Mouse (Mus musculus) liver, embryonic 16.5 days (tissue): ENCODE measurements around the gene Cry2. TPM values are rescaled to one million over a fixed set of nuclear protein-coding genes. Genes with fewer than 3 reads are reported as not detected.
A peak's percentile ranks its signal among the peaks of the same experiment; 100 is the strongest.

Experiments
- ATAC-seq: fragments of 200-750 bp; cut with Nextera tagmentation; 2 replicates; pipeline ENCODE4 v1.8.0; 2017; ENCODE audit warnings: low read depth, mild to moderate bottlenecking, moderate number of reproducible peaks, moderate library complexity
- H3K27ac ChIP-seq: fragments of 300-500 bp; sonication (generic); 2 replicates; pipeline ENCODE4 v1.5.1; 2014; ENCODE audit warnings: mild to moderate bottlenecking, low read length
- H3K27me3 ChIP-seq: fragments of 300-500 bp; sonication (generic); 2 replicates; pipeline ENCODE4 v1.6.1; 2014; ENCODE audit warnings: low read depth, low read length, mixed read lengths; ENCODE audit not compliant: control insufficient read depth, insufficient read depth
- H3K36me3 ChIP-seq: fragments of 300-500 bp; sonication (generic); 2 replicates; pipeline ENCODE4 v1.6.1; 2014; ENCODE audit warnings: mild to moderate bottlenecking; ENCODE audit not compliant: control insufficient read depth, insufficient read depth
- H3K4me1 ChIP-seq: fragments of 300-500 bp; sonication (generic); 2 replicates; pipeline ENCODE4 v1.6.1; 2014; ENCODE audit warnings: low read depth, low read length, mixed read lengths; ENCODE audit not compliant: control insufficient read depth
- H3K4me2 ChIP-seq: fragments of 300-500 bp; sonication (generic); 2 replicates; pipeline ENCODE4 v1.6.1; 2014; ENCODE audit warnings: low read depth, low read length, mixed read lengths
- H3K4me3 ChIP-seq: fragments of 300-500 bp; sonication (generic); 2 replicates; pipeline ENCODE4 v1.5.1; 2014; ENCODE audit warnings: low read depth, mild to moderate bottlenecking, low read length
- H3K9ac ChIP-seq: fragments of 300-500 bp; sonication (generic); 2 replicates; pipeline ENCODE4 v1.6.1; 2014; ENCODE audit warnings: low read depth, low read length
- H3K9me3 ChIP-seq: fragments of 300-500 bp; sonication (generic); replicated peaks from 2 replicates; pipeline ENCODE4 v1.6.1; 2016; ENCODE audit warnings: low read length; ENCODE audit not compliant: control insufficient read depth
- WGBS: fragments of 180-500 bp; shearing (Covaris S2); extraction: QIAGEN DNeasy Blood & Tissue Kit; methylation state at CpG from one replicate; pipeline ENCODE4 v1.1.7; 2014; ENCODE audit not compliant: insufficient replicate concordance; 5-methylcytosine and 5-hydroxymethylcytosine counted together
- microRNA-seq: library from miRNA; unstranded; fragments of <30 nt; microRNA quantifications from one replicate; pipeline ENCODE4, GENCODE M21; 2016
- polyA plus RNA-seq: library from polyadenylated mRNA; unstranded; fragments of >200 nt; fragmentation: Nextera tagmentation; extraction: Ambion mirVana; gene quantifications from 2 replicates; pipeline ENCODE4 v1.2.1, GENCODE M21; 2015

The Cry2 gene
- polyA plus RNA-seq, 1 experiment from 2014 or later = 15.0 TPM

GRCm38 (mm10) chr2:92364086-92364485, 69.8 kb downstream of the Cry2 start:
- Histone ChIP-seq H3K36me3 (no peaks in the 10 kb centered on the region), H3K4me1 (no peaks in the 10 kb centered on the region; the same call in 1 of the 2 replicates), H3K4me2 (no peak overlapping the region), H3K4me3 (no peak overlapping the region), H3K9ac (no peak overlapping the region), H3K27ac (no peak overlapping the region), H3K27me3 (no peaks in the 10 kb centered on the region; the same call in 1 of the 2 replicates), H3K9me3 (no peaks in the 10 kb centered on the region)
- 73% methylated on average over 4 of the region's 4 CpGs for WGBS
- no peak for ATAC-seq

- Histone ChIP-seq H3K4me1 (no peaks in the 10 kb centered on the region; the same call in 1 of the 2 replicates), H3K4me3 (no peak overlapping the region), H3K4me2 (no peak overlapping the region), H3K9me3 (no peaks in the 10 kb centered on the region), H3K9ac (no peak overlapping the region), H3K27me3 (no peaks in the 10 kb centered on the region), H3K36me3 (no peaks in the 10 kb centered on the region), H3K27ac (no peak overlapping the region)
- 75% methylated on average over 6 of the region's 6 CpGs for WGBS
- ATAC-seq = no peak
These were observed 71.1 kb downstream of the Cry2 start for GRCm38 (mm10) chr2:92362571-92363228.

GRCm38 (mm10) chr2:92361795-92362194, 72.0 kb downstream of the Cry2 start:
- 70% methylated on average over 8 of the region's 8 CpGs for WGBS
- Histone ChIP-seq H3K27ac (no peak overlapping the region), H3K9ac (no peak overlapping the region), H3K9me3 (no peaks in the 10 kb centered on the region), H3K4me1 (no peaks in the 10 kb centered on the region), H3K4me2 (no peak overlapping the region), H3K27me3 (no peaks in the 10 kb centered on the region), H3K4me3 (no peak overlapping the region), H3K36me3 (no peaks in the 10 kb centered on the region)
- no peak for ATAC-seq

- H3K27ac ChIP-seq = no peak overlapping the region
- no peaks in the 10 kb centered on the region for H3K9me3 ChIP-seq
- H3K4me3 ChIP-seq = no peak overlapping the region
- no peak overlapping the region for H3K4me2 ChIP-seq
- H3K4me1 ChIP-seq = no peaks in the 10 kb centered on the region
- no peaks in the 10 kb centered on the region for H3K36me3 ChIP-seq
- no peak overlapping the region for H3K9ac ChIP-seq
- H3K27me3 ChIP-seq = no peaks in the 10 kb centered on the region
- peak; percentile 71; the same call in 1 of the 2 replicates for ATAC-seq
- 19% methylated on average over 12 of the region's 12 CpGs for WGBS
These were observed 73.0 kb downstream of the Cry2 start for GRCm38 (mm10) chr2:92360893-92361292.

GRCm38 (mm10) chr2:92360186-92360823, 73.5 kb downstream of the Cry2 start:
- no peak overlapping the region for H3K27ac ChIP-seq
- 72% methylated on average over 25 of the region's 25 CpGs for WGBS
- ATAC-seq = no peak
- no peak overlapping the region for H3K4me2 ChIP-seq
- H3K4me3 ChIP-seq = no peak overlapping the region
- no peaks in the 10 kb centered on the region for H3K9me3 ChIP-seq
- no peaks in the 10 kb centered on the region for H3K36me3 ChIP-seq
- no peaks in the 10 kb centered on the region for H3K27me3 ChIP-seq
- no peaks in the 10 kb centered on the region for H3K4me1 ChIP-seq
- H3K9ac ChIP-seq = no peak overlapping the region

- H3K4me1 ChIP-seq = no peaks in the 10 kb centered on the region
- ATAC-seq = no peak
- H3K4me3 ChIP-seq = no peak overlapping the region
- no peaks in the 10 kb centered on the region for H3K36me3 ChIP-seq
- no peak overlapping the region for H3K4me2 ChIP-seq
- H3K9me3 ChIP-seq = no peaks in the 10 kb centered on the region
- WGBS = 65% methylated on average over 2 of the region's 2 CpGs
- no peaks in the 10 kb centered on the region for H3K27me3 ChIP-seq
- no peak overlapping the region for H3K9ac ChIP-seq
- no peak overlapping the region for H3K27ac ChIP-seq
These were observed 74.5 kb downstream of the Cry2 start for GRCm38 (mm10) chr2:92359301-92359700.

- H3K9me3 ChIP-seq = no peaks in the 10 kb centered on the region
- ATAC-seq = no peak
- H3K27me3 ChIP-seq = no peaks in the 10 kb centered on the region
- H3K9ac ChIP-seq = no peak overlapping the region
- WGBS = 51% methylated on average over 6 of the region's 6 CpGs
- H3K27ac ChIP-seq = no peak overlapping the region
- no peak overlapping the region for H3K4me3 ChIP-seq
- H3K4me1 ChIP-seq = no peaks in the 10 kb centered on the region; the same call in 1 of the 2 replicates
- no peaks in the 10 kb centered on the region for H3K36me3 ChIP-seq
- no peak overlapping the region for H3K4me2 ChIP-seq
These were observed 79.6 kb downstream of the Cry2 start for GRCm38 (mm10) chr2:92354224-92354623.

Small RNA genes within 50 kb of the gene (microRNA-seq; reads per million reads assigned to microRNA genes)
- gene Mir7000 = not detected

Other genes starting within 250 kb of the Cry2 start
- 23.7 and 24.6 TPM in 2 replicates for gene Pex16, start 59.4 kb downstream of the Cry2 start, polyA plus RNA-seq
- 2.5 and 3.5 TPM in 2 replicates for gene Large2, start 59.2 kb downstream of the Cry2 start, polyA plus RNA-seq
- gene 1700029I15Rik, start 51.5 kb downstream of the Cry2 start, polyA plus RNA-seq = 1.1 and 1.5 TPM in 2 replicates
- gene Mapk8ip1, start 32.8 kb downstream of the Cry2 start, polyA plus RNA-seq = 1.2 and 1.8 TPM in 2 replicates
- gene Slc35c1, start 26.5 kb upstream of the Cry2 start, polyA plus RNA-seq = 10.2 and 12.3 TPM in 2 replicates
- gene Chst1, start 165.7 kb upstream of the Cry2 start, polyA plus RNA-seq = 0.15 TPM in 2 replicates